Mouse (Mus musculus): ENCODE measurements at regions not wholly inside any gene's neighbourhood (a gene's known extent, or its start where the extent isn't known, plus 50 kb on each side); places are given as distances from the start of the nearest gene placed in this dataset.

DNA sequence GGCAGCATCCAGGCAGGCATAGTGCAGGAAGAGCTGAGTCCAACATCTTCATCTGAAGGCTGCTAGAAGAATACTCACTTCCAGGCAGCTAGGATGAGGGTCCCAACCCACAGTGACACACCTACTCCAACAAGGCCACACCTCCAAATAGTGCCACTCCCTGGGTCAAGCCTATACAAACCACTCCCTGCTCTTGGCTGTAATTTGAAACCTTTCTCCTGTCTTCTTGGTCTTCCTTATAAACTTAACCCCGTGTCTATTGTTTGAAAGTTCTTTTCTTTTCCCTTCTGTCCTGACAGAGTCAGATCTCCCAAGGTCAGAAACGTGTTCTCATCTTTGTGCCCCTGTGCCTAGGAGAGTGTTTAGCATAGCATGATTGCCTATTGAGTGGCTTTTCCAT, 311.2 kb downstream of the Adgrl2 start:
- Histone ChIP-seq H3K36me3 (ENCODE audit: control insufficient read depth, insufficient read depth, low read length) (no peaks in the 10 kb centered on the region), H3K9me3 (ENCODE audit: control insufficient read depth, low read length) (no peaks in the 10 kb centered on the region), H3K27me3 (ENCODE audit: control insufficient read depth, insufficient read depth, low read length) (no peaks in the 10 kb centered on the region), H3K4me2 (replicated peaks; ENCODE audit: low read depth, low read length) (no peak overlapping the region), H3K4me3 (ENCODE audit: low read depth, low read length) (no peak overlapping the region), H3K9ac (ENCODE audit: low read depth, low read length) (no peak overlapping the region), H3K4me1 (replicated peaks; ENCODE audit: control insufficient read depth, insufficient read depth, low read length) (no peaks in the 10 kb centered on the region), H3K27ac (ENCODE audit: low read depth, low read length) (no peak overlapping the region)
- WGBS: 36% methylated on average over 2 of the region's 2 CpGs
- ATAC-seq (ENCODE audit: low FRiP score) (no peak), DNase-seq (ENCODE audit: low spot score) (no peak)

DNA sequence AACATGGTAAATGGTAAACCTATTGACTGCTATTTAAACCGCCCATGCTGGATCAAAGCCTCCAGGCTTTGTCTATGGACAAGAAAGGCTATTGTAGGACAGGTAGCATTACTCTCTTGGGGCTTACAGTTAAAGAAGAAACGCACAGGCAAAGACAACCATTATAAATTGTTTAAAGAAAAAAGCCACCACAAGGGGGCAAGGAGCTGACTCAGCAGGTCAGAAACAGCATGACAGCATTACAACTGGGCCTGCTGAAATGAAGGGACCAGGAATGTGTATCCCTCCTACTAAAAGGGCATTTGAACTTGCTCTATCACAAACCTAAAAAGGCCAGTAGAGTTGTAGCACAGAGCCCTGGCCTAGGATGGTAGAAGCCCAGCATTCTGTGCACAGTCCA, 314.3 kb downstream of the Adgrl2 start:
- H3K4me1 ChIP-seq (replicated peaks; ENCODE audit: control insufficient read depth, insufficient read depth, low read length): no peaks in the 10 kb centered on the region
- no peak overlapping the region for H3K4me2 ChIP-seq (replicated peaks; ENCODE audit: low read depth, low read length)
- ATAC-seq (ENCODE audit: low FRiP score) (no peak), DNase-seq (ENCODE audit: low spot score) (peak; percentile 12)
- no peak overlapping the region for H3K9ac ChIP-seq (ENCODE audit: low read depth, low read length)
- no peaks in the 10 kb centered on the region for H3K36me3 ChIP-seq (ENCODE audit: control insufficient read depth, insufficient read depth, low read length)
- 66% methylated on average over 2 of the region's 2 CpGs for whole genome bisulfite sequencing
- no peaks in the 10 kb centered on the region for H3K27me3 ChIP-seq (ENCODE audit: control insufficient read depth, insufficient read depth, low read length)
- no peaks in the 10 kb centered on the region for H3K9me3 ChIP-seq (ENCODE audit: control insufficient read depth, low read length)
- no peak overlapping the region for H3K4me3 ChIP-seq (ENCODE audit: low read depth, low read length)
- no peak overlapping the region for H3K27ac ChIP-seq (ENCODE audit: low read depth, low read length)

DNA sequence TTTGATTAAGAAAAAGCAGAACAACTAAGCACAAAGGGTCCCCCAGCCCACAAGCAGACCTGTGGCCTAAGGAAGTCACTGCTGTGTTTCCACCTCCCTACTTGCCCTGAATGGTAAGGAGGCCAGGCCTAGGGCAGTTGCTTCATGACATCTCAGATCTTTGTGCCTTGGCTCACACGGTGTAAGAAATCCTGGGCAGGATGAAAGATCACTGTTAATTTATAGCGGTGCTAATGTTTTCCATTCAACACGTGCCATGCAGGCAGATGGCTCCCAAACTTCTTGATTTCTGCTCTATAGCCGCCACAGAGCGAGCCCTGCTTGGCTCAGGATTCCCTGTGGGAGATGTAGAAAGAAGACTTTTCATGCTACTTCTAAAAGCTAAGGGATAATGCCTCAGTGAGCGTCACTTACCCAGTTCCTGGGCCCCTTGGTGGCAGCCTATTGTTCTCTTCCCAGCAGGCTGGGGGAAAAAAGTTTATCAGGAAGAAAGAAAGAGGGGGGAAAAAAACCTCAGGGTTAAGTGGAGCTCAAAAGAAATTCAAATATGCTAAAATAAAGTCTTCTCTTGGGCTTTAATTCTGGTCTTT, 327.4 kb downstream of the Adgrl2 start:
- Histone ChIP-seq H3K4me2 (replicated peaks; ENCODE audit: low read depth, low read length) (no peak overlapping the region), H3K4me3 (ENCODE audit: low read depth, low read length) (no peak overlapping the region), H3K36me3 (ENCODE audit: control insufficient read depth, insufficient read depth, low read length) (no peaks in the 10 kb centered on the region), H3K27ac (ENCODE audit: low read depth, low read length) (no peak overlapping the region), H3K9me3 (ENCODE audit: control insufficient read depth, low read length) (no peaks in the 10 kb centered on the region; the same call in 1 of the 2 replicates), H3K4me1 (replicated peaks; ENCODE audit: control insufficient read depth, insufficient read depth, low read length) (no peaks in the 10 kb centered on the region), H3K27me3 (ENCODE audit: control insufficient read depth, insufficient read depth, low read length) (no peaks in the 10 kb centered on the region), H3K9ac (ENCODE audit: low read depth, low read length) (no peak overlapping the region)
- WGBS: 15% methylated on average over 6 of the region's 6 CpGs
- ATAC-seq (ENCODE audit: low FRiP score) (peak; percentile 80), DNase-seq (ENCODE audit: low spot score) (peak; percentile 21)

DNA sequence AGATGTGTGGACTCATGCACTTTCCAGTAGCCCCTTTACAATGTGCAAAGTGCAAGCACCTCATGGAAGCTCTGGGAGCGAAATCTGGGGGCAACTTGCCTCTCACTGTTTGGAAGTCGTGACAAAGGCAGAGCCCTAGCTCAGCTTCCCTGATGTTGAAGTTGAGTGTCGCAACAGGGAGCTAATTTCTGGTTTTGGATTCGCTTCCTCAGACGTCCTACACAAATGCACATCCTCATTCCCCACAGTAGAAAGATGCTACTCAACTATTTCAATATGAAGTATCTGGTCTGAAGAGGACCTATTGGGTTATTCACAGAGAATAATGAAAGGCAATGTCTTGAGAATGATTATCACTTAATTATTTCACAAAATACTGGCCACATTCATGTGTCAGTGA, 331.3 kb downstream of the Adgrl2 start:
- Histone ChIP-seq H3K27me3 (ENCODE audit: control insufficient read depth, insufficient read depth, low read length) (no peaks in the 10 kb centered on the region), H3K9ac (ENCODE audit: low read depth, low read length) (no peak overlapping the region), H3K4me2 (replicated peaks; ENCODE audit: low read depth, low read length) (no peak overlapping the region), H3K27ac (ENCODE audit: low read depth, low read length) (no peak overlapping the region), H3K4me1 (replicated peaks; ENCODE audit: control insufficient read depth, insufficient read depth, low read length) (no peaks in the 10 kb centered on the region), H3K4me3 (ENCODE audit: low read depth, low read length) (no peak overlapping the region), H3K36me3 (ENCODE audit: control insufficient read depth, insufficient read depth, low read length) (no peaks in the 10 kb centered on the region), H3K9me3 (ENCODE audit: control insufficient read depth, low read length) (no peaks in the 10 kb centered on the region)
- DNase-seq (ENCODE audit: low spot score) (no peak), ATAC-seq (ENCODE audit: low FRiP score) (no peak)
- 92% methylated on average over 5 of the region's 5 CpGs for WGBS

DNA sequence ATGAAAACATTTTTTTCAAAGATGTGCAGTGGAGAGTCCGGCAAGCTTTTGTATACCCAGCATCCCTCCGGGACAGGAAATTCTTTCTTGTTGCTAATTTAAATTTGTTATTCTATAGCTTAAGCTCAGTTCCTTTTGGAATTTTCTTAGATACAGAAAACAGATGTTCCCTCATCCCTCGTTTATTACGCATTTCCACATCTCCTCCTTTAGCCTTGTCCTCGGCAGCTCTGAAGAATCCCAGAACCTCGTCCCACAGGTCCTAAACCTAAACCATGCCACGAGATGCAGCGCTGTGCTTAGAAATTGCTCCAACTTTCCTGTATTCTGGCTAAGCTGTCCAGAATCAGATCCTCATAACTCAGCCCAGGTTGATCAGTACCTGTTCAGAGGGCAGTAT, 332.0 kb downstream of the Adgrl2 start:
- Histone ChIP-seq H3K27me3 (ENCODE audit: control insufficient read depth, insufficient read depth, low read length) (no peaks in the 10 kb centered on the region), H3K9ac (ENCODE audit: low read depth, low read length) (no peak overlapping the region), H3K36me3 (ENCODE audit: control insufficient read depth, insufficient read depth, low read length) (no peaks in the 10 kb centered on the region), H3K27ac (ENCODE audit: low read depth, low read length) (no peak overlapping the region), H3K4me1 (replicated peaks; ENCODE audit: control insufficient read depth, insufficient read depth, low read length) (no peaks in the 10 kb centered on the region), H3K4me3 (ENCODE audit: low read depth, low read length) (no peak overlapping the region), H3K4me2 (replicated peaks; ENCODE audit: low read depth, low read length) (no peak overlapping the region), H3K9me3 (ENCODE audit: control insufficient read depth, low read length) (no peaks in the 10 kb centered on the region)
- DNase-seq (ENCODE audit: low spot score): no peak
- ATAC-seq (ENCODE audit: low FRiP score): no peak
- 79% methylated on average over 8 of the region's 8 CpGs for WGBS

DNA sequence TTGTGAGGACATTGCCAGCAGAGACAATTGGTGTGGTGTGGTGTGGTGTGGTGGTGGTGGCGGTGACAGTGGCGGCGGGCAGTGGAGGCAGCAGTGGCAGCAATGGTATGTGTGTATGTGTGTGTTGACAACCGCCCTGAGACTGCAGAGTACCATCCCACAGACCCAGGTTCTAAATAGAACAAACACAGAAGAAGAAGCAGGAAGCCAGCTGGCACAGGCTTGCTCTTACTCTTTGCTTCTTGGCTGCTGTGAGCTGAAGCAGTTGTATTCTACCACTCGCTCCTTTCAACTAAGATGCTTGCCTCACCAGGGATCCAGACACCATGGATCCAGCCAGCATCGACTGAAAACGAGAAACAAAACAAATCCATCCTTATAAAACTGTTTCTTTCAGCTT, 334.2 kb downstream of the Adgrl2 start:
- H3K27me3 ChIP-seq (ENCODE audit: control insufficient read depth, insufficient read depth, low read length): no peaks in the 10 kb centered on the region
- H3K36me3 ChIP-seq (ENCODE audit: control insufficient read depth, insufficient read depth, low read length): no peaks in the 10 kb centered on the region
- no peak overlapping the region for H3K4me3 ChIP-seq (ENCODE audit: low read depth, low read length)
- no peak for ATAC-seq (ENCODE audit: low FRiP score)
- no peaks in the 10 kb centered on the region for H3K9me3 ChIP-seq (ENCODE audit: control insufficient read depth, low read length)
- H3K4me2 ChIP-seq (replicated peaks; ENCODE audit: low read depth, low read length): no peak overlapping the region
- H3K27ac ChIP-seq (ENCODE audit: low read depth, low read length): no peak overlapping the region
- no peaks in the 10 kb centered on the region for H3K4me1 ChIP-seq (replicated peaks; ENCODE audit: control insufficient read depth, insufficient read depth, low read length)
- DNase-seq (ENCODE audit: low spot score): no peak
- 89% methylated on average over 7 of the region's 7 CpGs for WGBS
- no peak overlapping the region for H3K9ac ChIP-seq (ENCODE audit: low read depth, low read length)

DNA sequence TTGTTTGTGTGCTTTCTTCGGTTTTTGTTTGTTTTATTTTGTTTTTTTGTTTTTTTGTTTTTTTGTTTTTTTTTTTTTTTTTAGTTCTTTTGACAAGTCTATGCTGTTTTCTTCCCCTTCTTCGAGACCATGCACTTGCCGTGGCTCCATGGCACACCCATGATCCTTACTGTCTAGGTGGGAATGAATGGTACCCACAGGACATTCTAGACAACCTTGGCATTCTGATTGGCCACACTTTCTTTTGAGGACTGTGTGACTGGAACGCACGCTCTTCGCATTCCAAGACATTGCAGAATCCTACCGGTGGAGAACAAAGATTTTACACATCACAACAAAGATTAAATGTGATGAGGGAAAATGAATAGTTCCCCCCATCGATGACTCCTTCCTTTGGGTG, 340.1 kb downstream of the Adgrl2 start:
- ATAC-seq (ENCODE audit: low FRiP score): peak; percentile 45; the same call in 1 of the 2 replicates
- Histone ChIP-seq H3K36me3 (ENCODE audit: control insufficient read depth, insufficient read depth, low read length) (no peaks in the 10 kb centered on the region), H3K4me1 (replicated peaks; ENCODE audit: control insufficient read depth, insufficient read depth, low read length) (no peaks in the 10 kb centered on the region), H3K27ac (ENCODE audit: low read depth, low read length) (no peak overlapping the region), H3K9ac (ENCODE audit: low read depth, low read length) (no peak overlapping the region), H3K27me3 (ENCODE audit: control insufficient read depth, insufficient read depth, low read length) (no peaks in the 10 kb centered on the region), H3K4me3 (ENCODE audit: low read depth, low read length) (no peak overlapping the region), H3K4me2 (replicated peaks; ENCODE audit: low read depth, low read length) (no peak overlapping the region), H3K9me3 (ENCODE audit: control insufficient read depth, low read length) (no peaks in the 10 kb centered on the region)
- DNase-seq (ENCODE audit: low spot score): no peak
- WGBS: 62% methylated on average over 8 of the region's 8 CpGs

DNA sequence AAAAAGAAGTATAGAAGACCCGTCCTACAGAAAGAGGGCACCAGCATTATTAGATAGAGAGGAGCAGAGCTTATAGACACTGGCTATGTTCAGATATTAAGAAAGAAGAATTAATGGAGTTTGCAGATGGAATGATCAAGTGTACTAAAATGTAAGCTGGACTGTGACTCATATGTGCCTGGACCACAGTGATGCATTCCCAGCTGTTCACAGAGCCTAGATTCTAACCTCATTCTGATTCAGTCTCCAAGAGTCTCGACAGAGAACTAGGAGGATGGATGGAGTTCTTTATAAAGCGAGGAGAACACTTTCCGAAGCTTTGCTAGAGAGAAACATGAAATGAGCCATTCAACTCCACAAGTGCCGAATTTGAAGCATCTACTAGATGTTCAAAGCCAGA, 345.4 kb downstream of the Adgrl2 start:
- H3K9me3 ChIP-seq (ENCODE audit: control insufficient read depth, low read length): no peaks in the 10 kb centered on the region
- H3K36me3 ChIP-seq (ENCODE audit: control insufficient read depth, insufficient read depth, low read length): no peaks in the 10 kb centered on the region
- DNase-seq (ENCODE audit: low spot score) (no peak), ATAC-seq (ENCODE audit: low FRiP score) (no peak)
- no peaks in the 10 kb centered on the region for H3K27me3 ChIP-seq (ENCODE audit: control insufficient read depth, insufficient read depth, low read length)
- WGBS: 86% methylated on average over 5 of the region's 5 CpGs
- no peak overlapping the region for H3K9ac ChIP-seq (ENCODE audit: low read depth, low read length)
- no peak overlapping the region for H3K27ac ChIP-seq (ENCODE audit: low read depth, low read length)
- no peak overlapping the region for H3K4me2 ChIP-seq (replicated peaks; ENCODE audit: low read depth, low read length)
- H3K4me1 ChIP-seq (replicated peaks; ENCODE audit: control insufficient read depth, insufficient read depth, low read length): no peaks in the 10 kb centered on the region
- no peak overlapping the region for H3K4me3 ChIP-seq (ENCODE audit: low read depth, low read length)

DNA sequence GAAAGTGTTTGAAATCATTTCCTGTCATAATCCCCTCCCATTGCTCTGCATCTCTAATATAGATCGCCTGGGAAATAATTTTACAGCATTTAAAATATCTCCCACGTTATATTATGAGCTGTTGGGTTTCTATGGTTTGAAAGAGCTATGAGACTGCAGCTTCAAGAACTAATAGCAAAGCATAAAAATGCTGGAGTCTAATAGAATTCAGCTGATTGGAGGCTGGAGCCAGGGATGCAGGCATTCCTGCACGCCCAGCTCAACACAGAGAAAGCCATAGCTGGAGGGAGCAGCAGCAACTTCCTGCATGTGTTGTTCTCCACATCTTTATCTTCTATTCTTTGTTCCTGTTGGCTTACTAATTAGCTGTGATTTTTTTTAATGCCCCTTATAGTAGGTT, 348.8 kb downstream of the Adgrl2 start:
- no peak for DNase-seq (ENCODE audit: low spot score)
- no peak for ATAC-seq (ENCODE audit: low FRiP score)
- H3K4me2 ChIP-seq (replicated peaks; ENCODE audit: low read depth, low read length): no peak overlapping the region
- no peaks in the 10 kb centered on the region for H3K27me3 ChIP-seq (ENCODE audit: control insufficient read depth, insufficient read depth, low read length)
- H3K9me3 ChIP-seq (ENCODE audit: control insufficient read depth, low read length): no peaks in the 10 kb centered on the region
- no peak overlapping the region for H3K27ac ChIP-seq (ENCODE audit: low read depth, low read length)
- 82% methylated on average over 3 of the region's 3 CpGs for WGBS
- no peaks in the 10 kb centered on the region for H3K4me1 ChIP-seq (replicated peaks; ENCODE audit: control insufficient read depth, insufficient read depth, low read length)
- H3K4me3 ChIP-seq (ENCODE audit: low read depth, low read length): no peak overlapping the region
- no peaks in the 10 kb centered on the region for H3K36me3 ChIP-seq (ENCODE audit: control insufficient read depth, insufficient read depth, low read length)
- no peak overlapping the region for H3K9ac ChIP-seq (ENCODE audit: low read depth, low read length)

Measured in hindbrain, embryonic 11.5 days (tissue).